Mouse (Mus musculus) heart, embryonic 14.5 days (tissue): ENCODE measurements around the gene Crtc2. TPM values are rescaled to one million over a fixed set of nuclear protein-coding genes. Genes with fewer than 3 reads are reported as not detected.
A peak's percentile ranks its signal among the peaks of the same experiment; 100 is the strongest.
"Not testable (repeated sequence)": the region's sequence is repeated elsewhere in the genome, so short reads cannot be mapped to it uniquely, and the experiment has no call there.

Experiments
- ATAC-seq: fragments of 200-750 bp; cut with Nextera tagmentation; 2 replicates; pipeline ENCODE4 v1.8.0; 2017; ENCODE audit warnings: low read depth, moderate TSS enrichment; ENCODE audit not compliant: insufficient number of reproducible peaks, insufficient read depth, low FRiP score
- H3K27ac ChIP-seq, 2 experiments: fragments of 200-500 bp in 1 of 2; fragments of 300-500 bp in 1 of 2; sonication (generic) in 1 of 2; replicated peaks in 1 of 2; 2 replicates each; pipeline ENCODE4 v1.5.1; 2012 to 2014; ENCODE audit warnings: low read depth in 2 of 2, low read length in 2 of 2, control low read depth in 1 of 2, mild to moderate bottlenecking in 1 of 2, mixed read lengths in 1 of 2; ENCODE audit not compliant: control insufficient read depth in 1 of 2, insufficient read depth in 1 of 2
- H3K27me3 ChIP-seq: fragments of 300-500 bp; sonication (generic); 2 replicates; pipeline ENCODE4 v1.6.1; 2014; ENCODE audit warnings: mild to moderate bottlenecking, low read length, control low read depth; ENCODE audit not compliant: control insufficient read depth, insufficient read depth
- H3K36me3 ChIP-seq: fragments of 300-500 bp; sonication (generic); 2 replicates; pipeline ENCODE4 v1.6.1; 2014; ENCODE audit warnings: mild to moderate bottlenecking, control low read depth, low read length, mixed read lengths; ENCODE audit not compliant: control insufficient read depth, insufficient read depth
- H3K4me1 ChIP-seq, 2 experiments: fragments of 200-500 bp in 1 of 2; fragments of 300-500 bp in 1 of 2; sonication (generic) in 1 of 2; 2 replicates each; pipeline ENCODE4 v1.6.1; 2012 to 2014; ENCODE audit warnings: low read length in 2 of 2, control low read depth in 1 of 2, mixed read lengths in 1 of 2; ENCODE audit not compliant: control insufficient read depth in 2 of 2, insufficient read depth in 2 of 2
- H3K4me2 ChIP-seq: fragments of 300-500 bp; sonication (generic); 2 replicates; pipeline ENCODE4 v1.6.1; 2014; ENCODE audit warnings: mild to moderate bottlenecking, low read length
- H3K4me3 ChIP-seq, 2 experiments: fragments of 200-500 bp in 1 of 2; fragments of 300-500 bp in 1 of 2; sonication (generic) in 1 of 2; 2 replicates each; pipeline ENCODE4 v1.5.1; 2012 to 2014; ENCODE audit warnings: low read length in 2 of 2, mild to moderate bottlenecking in 2 of 2, control low read depth in 1 of 2, low read depth in 1 of 2, moderate library complexity in 1 of 2; ENCODE audit not compliant: control insufficient read depth in 1 of 2, insufficient read depth in 1 of 2
- H3K9ac ChIP-seq: fragments of 300-500 bp; sonication (generic); 2 replicates; pipeline ENCODE4 v1.6.1; 2014; ENCODE audit warnings: mild to moderate bottlenecking, low read length
- H3K9me3 ChIP-seq: fragments of 300-500 bp; sonication (generic); 2 replicates; pipeline ENCODE4 v1.6.1; 2016; ENCODE audit warnings: low read length, control low read depth; ENCODE audit not compliant: control insufficient read depth
- WGBS: fragments of 180-500 bp; shearing (Covaris S2); extraction: QIAGEN DNeasy Blood & Tissue Kit; methylation state at CpG from one replicate; pipeline ENCODE4 v1.1.7; 2014; 5-methylcytosine and 5-hydroxymethylcytosine counted together
- polyA plus RNA-seq: library from polyadenylated mRNA; unstranded; fragments of >200 nt; fragmentation: Nextera tagmentation; extraction: Ambion mirVana; gene quantifications from 2 replicates; pipeline ENCODE4 v1.2.1, GENCODE M21; 2014

Crtc2 gene
- polyA plus RNA-seq, 1 experiment from 2014 or later: 7.5 TPM

GRCm38 (mm10) chr3:90247630-90247959 lies 6.4 kb upstream of the Crtc2 start:
- Histone ChIP-seq H3K9ac (peak overlapping the region; percentile 91), H3K27ac (peak overlapping the region; percentile 90 to 92), H3K27me3 (no peaks in the 10 kb centered on the region), H3K4me3 (peak overlapping the region; percentile 33 to 80), H3K4me2 (peak overlapping the region; percentile 85), H3K36me3 (peaks cover 21% of the 10 kb centered on the region), H3K4me1 (peaks cover 13 to 22% of the 10 kb centered on the region in 2 experiments), H3K9me3 (no peaks in the 10 kb centered on the region)
- ATAC-seq: no peak
- WGBS: 5% methylated on average over 3 of the region's 3 CpGs

GRCm38 (mm10) chr3:90247960-90248745 lies 5.8 kb upstream of the Crtc2 start, which contains the start of gene Slc39a1:
TSS of gene Slc39a1 (plus strand) at chr3:90248172.
- peak within 1 kb of the TSS; percentile 90 to 92 for H3K27ac ChIP-seq
- H3K36me3 ChIP-seq: peaks cover 21% of the 10 kb centered on the region
- WGBS: under 1% methylated on average over 40 of the region's 44 CpGs
- ATAC-seq: peak; percentile 92
- peak within 1 kb of the TSS; percentile 91 for H3K9ac ChIP-seq
- H3K4me2 ChIP-seq: peak within 1 kb of the TSS; percentile 85
- no peaks in the 10 kb centered on the region for H3K9me3 ChIP-seq
- peaks cover 13 to 17% of the 10 kb centered on the region in 2 experiments for H3K4me1 ChIP-seq
- H3K27me3 ChIP-seq: no peaks in the 10 kb centered on the region
- H3K4me3 ChIP-seq: peak within 1 kb of the TSS; percentile 78 to 80

- peak overlapping the region; percentile 85 for H3K4me2 ChIP-seq
- H3K4me1 ChIP-seq: peaks cover 11 to 15% of the 10 kb centered on the region in 2 experiments
- ATAC-seq: 0 out of 2 replicates have a peak, but pooled peaks have one; percentile 3
- peak overlapping the region; percentile 91 for H3K9ac ChIP-seq
- peak overlapping the region; percentile 78 to 80 for H3K4me3 ChIP-seq
- peaks cover 21% of the 10 kb centered on the region for H3K36me3 ChIP-seq
- H3K27ac ChIP-seq: peak overlapping the region; percentile 90
- H3K9me3 ChIP-seq: no peaks in the 10 kb centered on the region
- WGBS: 2% methylated on average over 10 of the region's 10 CpGs
- no peaks in the 10 kb centered on the region for H3K27me3 ChIP-seq
Measured at GRCm38 (mm10) chr3:90248746-90249100, 5.2 kb upstream of the Crtc2 start.

DNA sequence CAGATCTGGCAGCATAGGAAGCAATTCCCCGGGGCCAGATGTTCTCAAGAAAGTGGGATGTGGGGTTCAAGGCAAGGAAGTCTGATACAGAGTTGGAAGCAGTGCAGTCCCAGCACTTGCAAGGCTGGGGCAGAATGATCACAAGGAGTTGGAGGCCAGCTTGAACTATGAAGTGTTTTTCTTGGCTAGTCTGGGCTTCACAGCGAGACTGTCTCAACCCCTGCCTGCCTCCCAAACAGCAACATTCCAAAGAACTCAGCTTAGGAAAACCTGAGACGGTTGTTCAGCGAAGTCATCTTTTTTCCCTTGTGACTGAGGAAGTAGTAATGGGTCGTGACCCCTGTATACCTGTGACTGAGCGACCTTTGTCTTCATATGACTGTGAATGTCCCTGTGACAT lies 3.2 kb upstream of the Crtc2 start:
- peaks cover 21% of the 10 kb centered on the region for H3K36me3 ChIP-seq
- no peaks in the 10 kb centered on the region for H3K27me3 ChIP-seq
- no peak overlapping the region for H3K9ac ChIP-seq
- H3K4me1 ChIP-seq: peaks cover 14 to 23% of the 10 kb centered on the region in 2 experiments
- no peak overlapping the region for H3K4me3 ChIP-seq
- H3K27ac ChIP-seq: no peak overlapping the region
- no peak for ATAC-seq
- H3K9me3 ChIP-seq: no peaks in the 10 kb centered on the region
- no peak overlapping the region for H3K4me2 ChIP-seq
- WGBS: 67% methylated on average over 6 of the region's 6 CpGs

GRCm38 (mm10) chr3:90251731-90252226 lies 2.2 kb upstream of the Crtc2 start:
- H3K4me1 ChIP-seq: peaks cover 12 to 23% of the 10 kb centered on the region in 2 experiments
- H3K9ac ChIP-seq, H3K27ac ChIP-seq, ATAC-seq, H3K9me3 ChIP-seq, H3K4me3 ChIP-seq, H3K27me3 ChIP-seq, H3K4me2 ChIP-seq: not testable (repeated sequence)
- peaks cover 25% of the 10 kb centered on the region for H3K36me3 ChIP-seq
- WGBS: 93% methylated on average over 6 of the region's 12 CpGs

DNA sequence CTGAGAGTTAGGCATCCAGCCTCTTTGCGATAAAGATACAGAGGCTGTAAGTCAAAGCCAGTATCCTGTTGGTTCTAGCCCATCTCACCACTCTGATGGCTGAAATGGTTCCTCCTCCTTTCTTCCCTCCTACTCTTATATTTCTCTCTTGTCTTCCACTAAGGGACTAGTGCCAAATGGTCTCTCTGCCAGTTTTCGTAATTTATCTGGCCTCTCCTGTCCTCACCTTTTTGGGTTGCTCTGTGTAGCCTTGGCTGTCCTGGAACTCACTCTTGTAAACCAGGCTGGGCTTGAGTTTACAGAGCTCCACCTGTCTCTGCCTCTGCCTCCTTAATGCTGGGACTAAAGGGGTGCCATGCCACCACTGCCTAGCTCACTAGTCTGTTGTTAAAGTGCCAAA lies 1.3 kb upstream of the Crtc2 start:
- ATAC-seq, H3K9ac ChIP-seq, H3K4me2 ChIP-seq, H3K9me3 ChIP-seq, H3K27ac ChIP-seq, H3K4me3 ChIP-seq, H3K27me3 ChIP-seq: not testable (repeated sequence)
- Histone ChIP-seq H3K36me3 (peaks cover 34% of the 10 kb centered on the region), H3K4me1 (peaks cover 10 to 20% of the 10 kb centered on the region in 2 experiments)
- WGBS: 67% methylated on average over 2 of the region's 2 CpGs

DNA sequence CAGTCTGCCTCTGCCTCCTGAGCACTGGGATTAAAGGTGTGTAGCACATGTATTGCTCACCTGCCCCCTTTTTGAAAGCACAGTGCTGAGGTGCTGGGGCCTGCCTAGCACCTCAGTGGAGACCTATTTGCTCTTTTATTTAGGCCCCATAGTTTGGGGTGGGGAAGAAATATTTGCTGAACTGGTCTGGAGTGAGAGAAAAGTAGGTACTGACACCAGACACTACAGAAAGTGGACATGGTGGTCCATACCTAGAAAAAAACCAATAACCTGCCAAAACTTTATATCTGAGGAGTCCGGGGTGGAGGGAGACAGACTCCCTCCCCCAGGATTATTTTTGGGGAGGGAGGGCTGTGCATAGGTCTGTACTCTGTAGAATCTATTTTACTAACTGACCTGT lies 789 bp upstream of the Crtc2 start:
- H3K4me3 ChIP-seq, H3K9me3 ChIP-seq, H3K27ac ChIP-seq, H3K27me3 ChIP-seq, H3K9ac ChIP-seq, ATAC-seq: not testable (repeated sequence)
- peak overlapping the region; percentile 57; the same call in 1 of the 2 replicates for H3K4me2 ChIP-seq
- 76% methylated on average over 1 of the region's 1 CpGs for WGBS
- peaks cover 39% of the 10 kb centered on the region for H3K36me3 ChIP-seq
- peaks cover 9 to 20% of the 10 kb centered on the region in 2 experiments for H3K4me1 ChIP-seq
